Mouse (Mus musculus): ENCODE measurements around the gene Gp1bb. TPM values are rescaled to one million over a fixed set of nuclear protein-coding genes. Genes with fewer than 3 reads are reported as not detected.

The Gp1bb gene
- polyA plus RNA-seq, 1 experiment: 3,910 TPM

DNA sequence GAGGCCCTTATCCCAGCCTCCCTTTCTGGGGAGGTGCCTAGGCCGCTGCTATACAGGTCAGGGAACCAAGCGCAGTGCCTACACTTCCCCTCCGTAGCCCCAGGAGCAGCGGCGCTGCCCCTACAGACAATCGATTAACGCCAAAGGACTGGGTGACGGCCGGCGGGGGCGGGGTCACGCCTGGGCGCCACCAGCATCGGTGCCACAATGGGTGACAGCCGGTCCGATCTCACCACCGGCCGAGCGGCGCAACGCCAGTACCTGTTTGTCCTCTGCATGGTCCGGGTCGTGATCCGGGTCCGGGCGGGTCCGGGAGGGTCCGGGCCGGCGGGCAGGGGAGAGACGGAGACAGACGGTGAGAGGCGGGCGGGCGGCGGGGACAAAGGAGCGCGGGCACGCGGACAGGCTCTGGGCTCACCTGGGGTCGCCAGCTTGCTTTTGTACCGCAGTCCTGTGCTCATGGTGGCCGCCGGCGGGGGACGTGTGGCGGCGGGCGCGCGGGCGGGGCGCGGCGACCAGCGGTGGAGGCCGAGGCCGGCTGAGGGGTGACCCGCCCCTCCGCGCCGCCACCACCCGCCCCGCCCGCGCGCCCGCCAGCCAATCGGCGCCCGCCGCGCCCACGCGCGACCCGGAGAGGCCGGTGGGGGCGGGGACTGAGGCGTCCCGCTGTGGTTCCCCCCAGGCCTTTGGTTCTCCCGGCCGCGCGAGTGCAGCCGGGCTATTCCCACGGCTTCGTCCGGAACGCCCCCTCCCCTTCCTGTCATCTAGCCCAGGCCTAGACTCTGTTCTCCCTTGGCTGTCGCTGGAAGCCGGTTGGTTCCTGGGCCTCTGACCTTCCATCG is 7.4 kb upstream of the Gp1bb start, which contains the start of gene Sept5:
Gene Sept5, minus strand, starts transcription at position 565 of the 842 bp plus-strand sequence.
- peak within 1 kb of the TSS; percentile 92 for H3K4me3 ChIP-seq (replicated peaks)

DNA sequence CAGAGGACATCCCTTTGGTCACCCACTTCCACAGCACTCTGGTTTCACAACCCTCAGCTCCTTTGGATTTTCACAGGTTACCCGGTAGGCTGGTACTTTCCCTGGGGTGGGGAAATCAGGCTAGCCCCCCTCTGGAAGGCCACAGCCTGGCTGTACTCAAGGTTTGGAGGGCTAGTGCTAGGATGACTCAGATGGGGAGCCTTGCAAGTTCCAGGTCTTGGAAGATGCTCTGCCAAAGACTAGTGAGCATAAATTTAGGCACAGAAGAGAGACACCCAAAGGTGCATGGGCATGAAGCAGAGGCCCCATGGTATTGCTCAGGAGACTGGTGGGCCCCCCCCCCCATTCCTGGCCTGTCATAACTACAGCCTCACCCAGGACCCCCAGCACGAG is 6.7 kb upstream of the Gp1bb start:
- peak overlapping the region; percentile 92 for H3K4me3 ChIP-seq (replicated peaks)
- H3K27me3 ChIP-seq (replicated peaks): peaks cover 97% of the 10 kb centered on the region
- TF ChIP-seq FLI1 (IDR thresholded peaks at IDR 0.05; ENCODE audit: low read length): no peak
- TF ChIP-seq GATA1 (IDR thresholded peaks at IDR 0.05; ENCODE audit: borderline replicate concordance, low read length): no peak
- no peaks in the 10 kb centered on the region for H3K36me3 ChIP-seq (replicated peaks; ENCODE audit: low read length)
- peaks cover 82% of the 10 kb centered on the region for H3K4me1 ChIP-seq
- H3K9me3 ChIP-seq: 0 out of 2 replicates have a peak, but pooled peaks cover 4% of the 10 kb centered on the region

More for the DNA sequence above, 7.4 kb upstream of the Gp1bb start, which contains the start of gene Sept5:
- Histone ChIP-seq H3K4me1 (peaks cover 75% of the 10 kb centered on the region), H3K36me3 (replicated peaks; ENCODE audit: low read length) (no peaks in the 10 kb centered on the region), H3K27me3 (replicated peaks) (peaks cover 93% of the 10 kb centered on the region), H3K9me3 (peaks cover 6% of the 10 kb centered on the region; the same call in 1 of the 2 replicates)
- TF ChIP-seq FLI1 (IDR thresholded peaks at IDR 0.05; ENCODE audit: low read length) (no peak), GATA1 (IDR thresholded peaks at IDR 0.05; ENCODE audit: borderline replicate concordance, low read length) (no peak)

DNA sequence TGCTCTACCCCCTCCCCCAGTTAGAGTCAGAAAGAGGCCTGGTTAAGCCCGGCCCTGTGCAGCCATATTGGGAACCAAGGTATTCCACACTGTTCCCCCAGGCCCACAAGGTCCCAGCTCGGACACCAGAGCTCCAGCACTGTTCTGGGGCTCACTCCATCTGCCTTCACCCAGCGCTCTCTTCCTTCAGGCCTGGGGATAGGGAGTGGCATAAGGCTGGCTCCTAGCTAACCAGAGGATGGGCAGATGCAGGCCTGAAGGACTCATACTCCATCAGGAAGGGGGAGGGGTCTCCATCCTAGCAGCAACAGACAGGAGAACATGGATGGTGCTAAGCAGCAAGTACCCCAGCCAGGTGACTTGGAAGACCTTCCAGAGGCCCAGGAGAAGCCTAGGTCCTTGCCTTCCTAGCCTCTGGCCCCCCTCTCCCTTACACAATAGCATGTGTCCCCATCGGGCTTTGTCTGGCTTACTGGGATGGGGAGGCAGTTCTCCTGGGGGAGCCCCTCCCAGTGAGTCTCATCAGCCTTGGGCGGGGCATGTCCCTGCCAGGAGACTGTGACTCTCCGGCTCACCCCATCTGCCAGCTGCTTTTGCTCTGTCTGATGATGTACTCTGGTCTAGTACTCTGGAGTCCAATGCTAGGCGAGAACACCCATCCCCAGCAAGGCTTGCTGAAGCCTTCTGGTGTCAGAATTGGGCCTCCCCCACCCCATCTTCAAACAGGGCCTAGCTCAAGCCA is 6.2 kb upstream of the Gp1bb start:
- H3K36me3 ChIP-seq (replicated peaks; ENCODE audit: low read length): peaks cover under 1% of the 10 kb centered on the region
- H3K9me3 ChIP-seq: no peaks in the 10 kb centered on the region
- H3K27me3 ChIP-seq (replicated peaks): peaks cover 97% of the 10 kb centered on the region
- peak overlapping the region; percentile 18 for H3K4me3 ChIP-seq (replicated peaks)
- H3K4me1 ChIP-seq: peaks cover 88% of the 10 kb centered on the region
- TF ChIP-seq GATA1 (IDR thresholded peaks at IDR 0.05; ENCODE audit: borderline replicate concordance, low read length) (no peak), FLI1 (IDR thresholded peaks at IDR 0.05; ENCODE audit: low read length) (no peak)

DNA sequence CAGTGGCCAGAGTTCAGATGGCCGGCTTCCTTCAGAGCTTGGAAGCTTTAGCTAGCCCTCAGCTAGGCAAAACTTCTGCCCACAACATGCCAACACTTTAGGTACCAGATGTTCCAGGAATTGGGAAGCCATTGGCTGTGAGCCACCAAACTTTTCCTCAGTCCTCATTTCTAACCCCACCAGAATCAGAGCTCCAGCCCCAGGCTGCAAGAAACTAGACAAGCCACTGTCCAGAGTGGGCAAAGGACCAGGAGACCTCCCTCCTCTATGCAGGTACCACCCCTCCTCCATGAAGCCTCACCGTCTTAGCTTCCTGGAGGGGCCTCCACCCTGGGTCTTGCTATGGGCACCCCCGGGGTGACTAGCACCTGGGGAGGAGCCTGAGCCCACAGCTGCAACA is 5.0 kb upstream of the Gp1bb start:
- peak overlapping the region; percentile 90 for H3K4me3 ChIP-seq (replicated peaks)
- H3K27me3 ChIP-seq (replicated peaks): peaks cover 95% of the 10 kb centered on the region
- no peak for TF ChIP-seq GATA1 (IDR thresholded peaks at IDR 0.05; ENCODE audit: borderline replicate concordance, low read length)
- no peak for TF ChIP-seq FLI1 (IDR thresholded peaks at IDR 0.05; ENCODE audit: low read length)
- H3K36me3 ChIP-seq (replicated peaks; ENCODE audit: low read length): peaks cover 2% of the 10 kb centered on the region
- H3K9me3 ChIP-seq: no peaks in the 10 kb centered on the region
- H3K4me1 ChIP-seq: peaks cover 95% of the 10 kb centered on the region

DNA sequence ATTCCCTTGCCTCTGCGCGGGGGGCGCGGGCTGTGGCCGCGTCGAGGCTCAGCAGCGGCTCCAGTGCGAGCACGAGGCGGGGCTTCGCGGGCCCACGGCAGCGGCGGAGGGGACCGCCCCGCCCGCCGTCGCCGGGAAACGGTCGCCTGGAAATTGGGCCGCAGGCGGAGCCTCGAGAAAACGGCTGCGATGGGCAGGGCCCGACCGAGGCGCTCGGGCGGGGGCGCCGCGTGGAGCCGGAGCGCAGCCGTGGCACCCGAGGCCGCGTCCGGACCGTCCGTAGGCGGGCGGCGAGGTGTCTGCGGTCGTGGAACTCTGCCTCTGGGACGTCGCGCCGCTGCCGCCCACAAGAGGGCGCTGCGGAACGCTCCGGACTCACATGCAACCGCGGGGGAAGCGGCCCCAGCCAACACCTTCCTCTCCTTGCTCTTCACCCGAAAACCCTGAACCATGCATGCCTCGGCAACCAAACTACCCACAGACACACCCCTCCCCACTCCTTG is 4.2 kb upstream of the Gp1bb start, which contains the start of gene Gm49601:
Gene Gm49601, minus strand, starts transcription at position 52 of the 503 bp plus-strand sequence.
- H3K27me3 ChIP-seq (replicated peaks): peaks cover 97% of the 10 kb centered on the region
- H3K36me3 ChIP-seq (replicated peaks; ENCODE audit: low read length): peaks cover 2% of the 10 kb centered on the region
- TF ChIP-seq FLI1 (IDR thresholded peaks at IDR 0.05; ENCODE audit: low read length): no peak
- TF ChIP-seq GATA1 (IDR thresholded peaks at IDR 0.05; ENCODE audit: borderline replicate concordance, low read length): no peak
- peaks cover 99% of the 10 kb centered on the region for H3K4me1 ChIP-seq
- no peaks in the 10 kb centered on the region for H3K9me3 ChIP-seq
- H3K4me3 ChIP-seq (replicated peaks): peak within 1 kb of the TSS; percentile 90

DNA sequence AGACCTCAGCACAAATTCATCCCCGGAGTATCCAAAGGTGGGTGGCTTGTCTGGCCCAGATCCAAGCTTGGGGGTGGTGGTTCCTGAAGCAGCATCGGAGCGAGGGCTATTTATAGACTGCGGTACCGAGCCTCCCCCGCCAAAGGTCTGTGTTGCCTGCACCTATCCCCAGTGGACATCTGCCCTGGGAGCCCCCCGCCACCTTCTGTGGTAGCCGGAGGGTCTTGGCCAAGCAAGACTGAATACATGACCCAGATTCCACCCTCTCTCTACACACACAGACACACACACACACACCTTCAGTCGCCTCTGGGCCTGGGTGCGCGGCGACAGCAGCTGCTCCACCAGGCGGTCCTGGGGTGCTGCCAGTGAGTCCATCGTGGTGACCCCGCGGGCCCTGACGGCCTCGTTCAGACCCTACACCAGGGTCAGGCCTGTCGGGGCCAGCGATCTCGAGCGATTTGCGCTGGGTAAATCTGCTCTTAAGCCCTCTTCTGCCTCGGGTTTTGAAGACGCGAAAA is 3.6 kb upstream of the Gp1bb start:
- H3K9me3 ChIP-seq: no peaks in the 10 kb centered on the region
- TF ChIP-seq GATA1 (IDR thresholded peaks at IDR 0.05; ENCODE audit: borderline replicate concordance, low read length) (no peak), FLI1 (IDR thresholded peaks at IDR 0.05; ENCODE audit: low read length) (no peak)
- peaks cover 99% of the 10 kb centered on the region for H3K4me1 ChIP-seq
- peaks cover 97% of the 10 kb centered on the region for H3K27me3 ChIP-seq (replicated peaks)
- peaks cover 2% of the 10 kb centered on the region for H3K36me3 ChIP-seq (replicated peaks; ENCODE audit: low read length)
- peak overlapping the region; percentile 90 for H3K4me3 ChIP-seq (replicated peaks)

DNA sequence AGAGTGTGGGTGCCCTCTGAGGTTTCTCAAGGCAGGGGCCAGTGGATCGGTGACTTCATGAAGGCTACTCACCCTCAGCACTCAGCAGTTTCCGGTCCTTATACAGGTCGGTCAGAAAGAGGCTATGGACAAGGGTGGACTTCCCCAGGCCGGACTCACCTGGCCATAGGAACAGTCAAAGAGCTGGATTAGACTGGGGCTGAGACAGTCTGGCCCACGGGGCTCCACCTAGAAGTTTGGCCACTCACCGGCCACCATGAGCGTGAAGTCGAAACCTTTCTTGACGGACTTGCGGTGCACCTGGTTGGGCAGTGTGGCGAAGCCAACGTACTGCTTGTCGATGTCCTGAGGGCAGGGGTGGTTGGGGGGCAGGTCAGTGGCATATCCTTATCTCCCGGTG is 2.9 kb upstream of the Gp1bb start:
- no peak overlapping the region for H3K4me3 ChIP-seq (replicated peaks)
- H3K9me3 ChIP-seq: no peaks in the 10 kb centered on the region
- peaks cover 6% of the 10 kb centered on the region for H3K36me3 ChIP-seq (replicated peaks; ENCODE audit: low read length)
- peaks cover 96% of the 10 kb centered on the region for H3K27me3 ChIP-seq (replicated peaks)
- TF ChIP-seq FLI1 (IDR thresholded peaks at IDR 0.05; ENCODE audit: low read length): no peak
- no peak for TF ChIP-seq GATA1 (IDR thresholded peaks at IDR 0.05; ENCODE audit: borderline replicate concordance, low read length)
- peaks cover 100% of the 10 kb centered on the region for H3K4me1 ChIP-seq

DNA sequence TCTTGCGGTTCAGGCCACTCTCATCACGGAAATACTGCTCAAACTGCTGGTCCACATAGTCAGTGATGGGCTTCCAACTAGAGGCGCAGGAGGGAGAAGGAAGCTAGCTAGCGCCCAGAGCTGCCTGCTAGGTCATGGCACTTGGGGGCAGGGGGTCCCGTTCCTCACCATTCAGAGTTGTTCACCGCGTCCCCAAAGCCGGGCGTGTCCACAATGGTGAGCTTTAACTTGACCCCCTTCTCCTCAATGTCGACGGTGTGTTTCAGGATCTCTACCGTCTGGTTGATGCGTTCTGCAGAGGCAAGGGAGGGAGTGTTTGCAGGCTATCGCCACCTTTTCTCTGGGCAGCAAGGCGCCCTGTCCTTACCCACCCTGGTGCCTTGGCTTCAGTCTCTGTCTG is 2.4 kb upstream of the Gp1bb start:
- Histone ChIP-seq H3K9me3 (no peaks in the 10 kb centered on the region), H3K27me3 (replicated peaks) (peaks cover 95% of the 10 kb centered on the region), H3K4me3 (replicated peaks) (peak overlapping the region; percentile 80), H3K4me1 (peaks cover 100% of the 10 kb centered on the region), H3K36me3 (replicated peaks; ENCODE audit: low read length) (peaks cover 10% of the 10 kb centered on the region)
- TF ChIP-seq FLI1 (IDR thresholded peaks at IDR 0.05; ENCODE audit: low read length) (no peak), GATA1 (IDR thresholded peaks at IDR 0.05; ENCODE audit: borderline replicate concordance, low read length) (no peak)

DNA sequence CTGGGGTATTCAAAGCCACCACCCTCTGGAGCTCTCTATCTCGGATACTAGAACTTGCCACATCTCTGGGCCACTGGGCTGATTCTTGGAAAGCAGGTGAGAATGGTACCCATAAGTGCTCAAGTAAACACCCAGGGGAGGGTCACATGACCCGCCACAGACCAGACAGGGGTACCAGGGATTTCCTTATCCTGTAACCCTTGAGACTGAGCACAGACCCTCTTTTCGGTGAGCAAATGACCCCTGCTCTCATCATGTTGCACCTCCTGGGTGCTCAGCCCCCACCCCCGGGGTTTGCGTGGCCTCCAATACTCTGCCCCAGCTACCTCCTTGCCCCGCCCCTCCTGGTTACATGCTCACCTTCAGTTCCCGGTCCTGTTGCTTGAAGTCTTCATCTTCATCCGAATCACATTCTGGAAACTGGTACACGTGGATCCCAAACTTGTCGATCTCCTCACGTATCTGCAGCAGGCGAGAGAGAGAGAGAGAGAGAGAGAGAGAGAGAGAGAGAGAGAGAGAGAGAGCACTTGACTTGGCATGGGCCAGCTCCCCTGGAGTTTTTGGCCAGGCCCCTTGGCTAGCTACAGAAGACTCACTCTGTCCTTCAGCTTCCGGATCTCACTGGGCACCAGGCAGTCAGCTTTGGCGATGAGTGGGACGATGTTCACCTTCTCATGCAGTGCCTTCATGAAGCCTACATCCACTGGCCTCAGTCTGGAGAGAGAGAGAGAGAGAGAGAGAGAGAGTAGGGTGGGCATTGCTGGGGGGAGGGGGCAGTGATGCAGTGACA is 1.7 kb upstream of the Gp1bb start:
- H3K36me3 ChIP-seq (replicated peaks; ENCODE audit: low read length): peaks cover 17% of the 10 kb centered on the region
- H3K4me3 ChIP-seq (replicated peaks): peak overlapping the region; percentile 80
- no peak for TF ChIP-seq FLI1 (IDR thresholded peaks at IDR 0.05; ENCODE audit: low read length)
- TF ChIP-seq GATA1 (IDR thresholded peaks at IDR 0.05; ENCODE audit: borderline replicate concordance, low read length): no peak
- H3K4me1 ChIP-seq: peaks cover 100% of the 10 kb centered on the region
- no peaks in the 10 kb centered on the region for H3K9me3 ChIP-seq
- peaks cover 91% of the 10 kb centered on the region for H3K27me3 ChIP-seq (replicated peaks)

Measured in megakaryocyte, embryonic 14.5 days (primary cell).